Mouse (Mus musculus) CH12.LX (cell line): ENCODE measurements at regions not wholly inside any gene's neighbourhood (a gene's known extent, or its start where the extent isn't known, plus 50 kb on each side); places are given as distances from the start of the nearest gene placed in this dataset.

ENCODE experiments used
- DNase-seq: peaks from one replicate; pipeline ENCODE4 v3.0.0-alpha.2; 2013; ENCODE audit errors: extremely low read depth
- H3K27ac ChIP-seq: 2 replicates; pipeline ENCODE4 v1.5.1; 2012; ENCODE audit warnings: low read depth, mild to moderate bottlenecking, control low read depth, moderate library complexity; ENCODE audit not compliant: insufficient read depth
- H3K27me3 ChIP-seq: replicated peaks from 2 replicates; pipeline ENCODE3; 2012; ENCODE audit warnings: inconsistent platforms
- H3K36me3 ChIP-seq, 2 experiments: replicated peaks in 1 of 2; 2 replicates each; pipeline versions ENCODE3 to v1.6.1; 2012; ENCODE audit warnings: inconsistent platforms in 1 of 2, low read length in 1 of 2, mild to moderate bottlenecking in 1 of 2, mixed read lengths in 1 of 2, moderate library complexity in 1 of 2; ENCODE audit not compliant: control insufficient read depth in 1 of 2, insufficient read depth in 1 of 2
- H3K4me1 ChIP-seq, 2 experiments: 2 replicates each; pipeline ENCODE4 v1.6.1; 2012; ENCODE audit warnings: inconsistent platforms in 1 of 2, moderate library complexity in 1 of 2; ENCODE audit not compliant: insufficient read depth in 2 of 2, control insufficient read depth in 1 of 2
- H3K4me2 ChIP-seq: 2 replicates; pipeline ENCODE4 v1.6.1; 2012; ENCODE audit warnings: low read depth, mild to moderate bottlenecking, control low read depth; ENCODE audit not compliant: poor library complexity, insufficient read depth, severe bottlenecking
- H3K4me3 ChIP-seq, 3 experiments: fragments of 150-350 bp in 1 of 3; sonication (generic) in 1 of 3; replicated peaks in 1 of 3; 2 replicates each; pipeline versions ENCODE3 to v1.5.1; 2011 to 2012; ENCODE audit warnings: low read depth in 2 of 3, low read length in 2 of 3, mild to moderate bottlenecking in 2 of 3, moderate library complexity in 2 of 3, control low read depth in 1 of 3, improper control_type of control experiment in 1 of 3, inconsistent platforms in 1 of 3, mixed read lengths in 1 of 3; ENCODE audit not compliant: poor library complexity in 1 of 3
- H3K79me2 ChIP-seq: replicated peaks from 2 replicates; pipeline ENCODE4 v1.6.1; 2012; ENCODE audit warnings: mild to moderate bottlenecking, moderate library complexity; ENCODE audit not compliant: control insufficient read depth, poor library complexity, insufficient read depth, severe bottlenecking; ENCODE audit errors: extremely low read depth
- H3K9ac ChIP-seq: 2 replicates; pipeline ENCODE4 v1.6.1; 2012; ENCODE audit warnings: low read depth, mild to moderate bottlenecking, control low read depth, moderate library complexity; ENCODE audit not compliant: insufficient read depth
- H3K9me3 ChIP-seq: replicated peaks from 2 replicates; pipeline ENCODE3; 2012; ENCODE audit warnings: low read length, inconsistent platforms, mixed read lengths
- CHD1 ChIP-seq: IDR thresholded peaks from 2 replicates; pipeline ENCODE4 v1.6.1; 2012; ENCODE audit warnings: low read depth, low read length, improper control_type of control experiment, inconsistent platforms
- CHD2 ChIP-seq: IDR thresholded peaks from 2 replicates; pipeline ENCODE4 v1.6.1; 2011; ENCODE audit warnings: low read length, improper control_type of control experiment
- CTCF ChIP-seq, 2 experiments: IDR thresholded peaks in 1 of 2; conservative IDR thresholded peaks in 1 of 2; 2 replicates each; pipeline ENCODE4 v1.5.1; 2011 to 2012; ENCODE audit warnings: low read depth in 2 of 2, low read length in 2 of 2, improper control_type of control experiment in 1 of 2, inconsistent platforms in 1 of 2, mild to moderate bottlenecking in 1 of 2, moderate library complexity in 1 of 2
- E2F4 ChIP-seq: IDR thresholded peaks from 2 replicates; pipeline ENCODE4 v1.6.1; 2011; ENCODE audit warnings: low read depth, low read length, improper control_type of control experiment; ENCODE audit not compliant: insufficient replicate concordance
- ELF1 ChIP-seq: IDR thresholded peaks from 2 replicates; pipeline ENCODE4 v1.6.1; 2014; ENCODE audit warnings: low read depth, mild to moderate bottlenecking, inconsistent platforms, low read length, improper control_type of control experiment
- ETS1 ChIP-seq: conservative IDR thresholded peaks from 2 replicates; pipeline ENCODE4 v1.6.1; 2012; ENCODE audit warnings: low read depth, mild to moderate bottlenecking, inconsistent platforms, low read length, improper control_type of control experiment, moderate library complexity
- HCFC1 ChIP-seq: IDR thresholded peaks from 2 replicates; pipeline ENCODE4 v1.6.1; 2012; ENCODE audit warnings: low read depth, mild to moderate bottlenecking, inconsistent platforms, low read length, improper control_type of control experiment
- JUN ChIP-seq: IDR thresholded peaks from 2 replicates; pipeline ENCODE4 v1.6.1; 2011; ENCODE audit warnings: low read depth, mild to moderate bottlenecking, low read length, improper control_type of control experiment, moderate library complexity; ENCODE audit not compliant: insufficient read depth
- JUND ChIP-seq: conservative IDR thresholded peaks from 2 replicates; pipeline ENCODE4 v1.6.1; 2011; ENCODE audit warnings: low read depth, low read length, improper control_type of control experiment
- MAFK ChIP-seq: IDR thresholded peaks from 2 replicates; pipeline ENCODE4 v1.6.1; 2011; ENCODE audit warnings: low read length, improper control_type of control experiment; ENCODE audit not compliant: insufficient replicate concordance
- MAX ChIP-seq: IDR thresholded peaks from 2 replicates; pipeline ENCODE4 v1.6.1; 2011; ENCODE audit warnings: low read length, improper control_type of control experiment
- MEF2A ChIP-seq: IDR thresholded peaks from 2 replicates; pipeline ENCODE4 v1.6.1; 2014; ENCODE audit warnings: low read depth, mild to moderate bottlenecking, inconsistent platforms, low read length, improper control_type of control experiment, borderline replicate concordance
- MXI1 ChIP-seq: IDR thresholded peaks from 2 replicates; pipeline ENCODE4 v1.6.1; 2011; ENCODE audit warnings: mild to moderate bottlenecking, low read depth, low read length, improper control_type of control experiment
- MYC ChIP-seq: IDR thresholded peaks from 2 replicates; pipeline ENCODE4 v1.6.1; 2011; ENCODE audit warnings: low read depth, mild to moderate bottlenecking, improper control_type of control experiment, low read length
- NELFE ChIP-seq: IDR thresholded peaks from 2 replicates; pipeline ENCODE4 v1.6.1; 2011; ENCODE audit warnings: low read depth, low read length, improper control_type of control experiment
- NRF1 ChIP-seq: IDR thresholded peaks from 2 replicates; pipeline ENCODE4 v1.6.1; 2014; ENCODE audit warnings: low read depth, mild to moderate bottlenecking, inconsistent platforms, low read length, improper control_type of control experiment, moderate library complexity
- POLR2A ChIP-seq: IDR thresholded peaks from 2 replicates; pipeline ENCODE4 v1.6.1; 2011; ENCODE audit warnings: low read depth, mild to moderate bottlenecking, improper control_type of control experiment, low read length
- RAD21 ChIP-seq: IDR thresholded peaks from 2 replicates; pipeline ENCODE4 v1.6.1; 2011; ENCODE audit warnings: low read depth, mild to moderate bottlenecking, low read length, improper control_type of control experiment, moderate library complexity
- SMC3 ChIP-seq: IDR thresholded peaks from 2 replicates; pipeline ENCODE4 v1.6.1; 2011; ENCODE audit warnings: low read depth, low read length, improper control_type of control experiment
- UBTF ChIP-seq: IDR thresholded peaks from 2 replicates; pipeline ENCODE4 v1.6.1; 2012; ENCODE audit warnings: low read depth, mild to moderate bottlenecking, inconsistent platforms, low read length, improper control_type of control experiment, moderate library complexity
- USF1 ChIP-seq: IDR thresholded peaks from 2 replicates; pipeline ENCODE4 v1.6.1; 2014; ENCODE audit warnings: low read depth, mild to moderate bottlenecking, inconsistent platforms, low read length, improper control_type of control experiment
- ZC3H11A ChIP-seq: IDR thresholded peaks from 2 replicates; pipeline ENCODE4 v1.6.1; 2012; ENCODE audit warnings: low read depth, mild to moderate bottlenecking, inconsistent platforms, low read length, improper control_type of control experiment
- ZKSCAN1 ChIP-seq: IDR thresholded peaks from 2 replicates; pipeline ENCODE4 v1.6.1; 2012; ENCODE audit warnings: low read depth, inconsistent platforms, low read length, improper control_type of control experiment, borderline replicate concordance
- dilution Hi-C: fragments of 300-500 bp; cut with MboI; formaldehyde crosslinking; loops from 2 replicates; pipeline ENCODE4 v1.14.3; 2020; ENCODE audit warnings: low sequenced_read_pairs; ENCODE audit not compliant: extremely low pct_unique_long_range_greater_than_20kb, extremely low pct_ligation_motif_present
- in situ Hi-C: fragments of 300-500 bp; cut with MboI; formaldehyde crosslinking; loops from 3 replicates; pipeline ENCODE4 v1.14.3; 2019; ENCODE audit warnings: low sequenced_read_pairs, low pct_ligation_motif_present, low pct_unique_long_range_greater_than_20kb, mixed read lengths

DNA sequence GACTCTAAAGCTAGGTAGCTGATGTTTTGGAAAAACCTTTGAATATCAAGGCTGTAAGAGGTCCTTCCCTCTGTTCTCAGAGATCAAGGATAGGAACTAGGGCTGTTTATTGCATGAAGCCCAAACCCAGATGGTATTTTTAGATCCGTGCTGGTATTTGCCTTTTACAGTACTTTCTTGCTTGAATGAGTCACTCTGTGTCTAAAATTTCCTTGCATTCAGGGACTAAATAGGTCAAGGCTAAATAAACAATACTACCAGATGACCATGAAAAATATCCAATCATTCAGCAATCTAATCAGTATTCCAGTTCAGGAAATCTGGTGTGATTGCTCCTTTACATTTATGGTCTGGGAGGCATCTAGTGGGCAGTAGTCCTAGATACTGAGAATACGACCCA is 243.6 kb downstream of the Btg1 start:
- Histone ChIP-seq H3K36me3 (no peaks in the 10 kb centered on the region), H3K27me3 (no peaks in the 10 kb centered on the region), H3K4me2 (no peak overlapping the region), H3K4me1 (peaks cover 0 to under 1% of the 10 kb centered on the region in 2 experiments; a peak in 1 of 4 replicates), H3K79me2 (no peaks in the 10 kb centered on the region), H3K4me3 (no peak overlapping the region), H3K9me3 (no peaks in the 10 kb centered on the region), H3K27ac (no peak overlapping the region), H3K9ac (no peak overlapping the region)
- in situ Hi-C loops: no loop called here
- DNase-seq: no peak
- dilution Hi-C loops: no loop called here
- TF ChIP-seq NELFE: no peak
- TF ChIP-seq SMC3: no peak
- TF ChIP-seq JUND: no peak
- no peak for TF ChIP-seq USF1
- TF ChIP-seq MXI1: no peak
- TF ChIP-seq RAD21: no peak
- TF ChIP-seq CTCF (conservative IDR thresholded peaks at IDR 0.05 in 1 of 2, IDR thresholded peaks at IDR 0.05 in 1 of 2; ENCODE audit: low read depth in 2 of 2, low read length in 2 of 2): no peak
- no peak for TF ChIP-seq HCFC1
- no peak for TF ChIP-seq E2F4
- no peak for TF ChIP-seq ZC3H11A
- no peak for TF ChIP-seq CHD1
- TF ChIP-seq UBTF: no peak
- TF ChIP-seq NRF1: no peak

DNA sequence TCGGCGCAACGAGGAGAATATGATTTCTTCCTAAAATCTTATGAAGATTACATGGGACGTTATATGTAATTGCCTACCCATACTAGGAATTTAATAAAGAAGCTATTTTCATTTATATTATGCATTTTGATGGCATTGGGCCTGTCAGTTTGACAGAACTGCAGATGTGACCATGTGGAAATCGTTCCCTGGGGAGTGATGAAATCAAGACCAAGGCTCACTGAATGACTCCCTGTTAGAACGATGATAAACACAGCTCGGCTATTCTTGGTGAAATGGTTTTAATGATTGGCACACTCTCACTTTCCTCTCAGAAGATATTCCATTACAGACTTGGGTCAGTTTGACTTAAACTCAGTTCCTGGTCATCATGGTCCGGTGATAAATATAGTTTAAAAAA is 246.4 kb downstream of the Btg1 start:
- Histone ChIP-seq H3K4me1 (peaks cover 0 to 14% of the 10 kb centered on the region in 2 experiments; a peak in 2 of 4 replicates), H3K9me3 (no peaks in the 10 kb centered on the region), H3K4me3 (no peak overlapping the region), H3K27me3 (no peaks in the 10 kb centered on the region), H3K27ac (no peak overlapping the region), H3K79me2 (no peaks in the 10 kb centered on the region), H3K36me3 (no peaks in the 10 kb centered on the region), H3K4me2 (no peak overlapping the region), H3K9ac (no peak overlapping the region)
- no peak for DNase-seq
- TF ChIP-seq MEF2A (no peak), MAFK (no peak), ELF1 (no peak), POLR2A (no peak), MYC (no peak), ETS1 (no peak), USF1 (no peak), JUN (no peak), MAX (no peak), SMC3 (no peak), ZKSCAN1 (no peak), CHD2 (no peak)
- dilution Hi-C loops (no loop called here), in situ Hi-C loops (no loop called here)
